Mouse (Mus musculus) limb, embryonic 13.5 days (tissue): ENCODE results near the gene P4ha3. TPM values are rescaled to one million over a fixed set of nuclear protein-coding genes. Genes with fewer than 3 reads are reported as not detected.
A peak's percentile ranks its signal among the peaks of the same experiment; 100 is the strongest.

ENCODE experiments used
- ATAC-seq: fragments of 200-750 bp; cut with Nextera tagmentation; 2 replicates; pipeline ENCODE4 v1.8.0; 2017; ENCODE audit warnings: low read depth, moderate number of reproducible peaks, moderate TSS enrichment; ENCODE audit not compliant: low FRiP score
- H3K27ac ChIP-seq: fragments of 300-500 bp; sonication (generic); 2 replicates; pipeline ENCODE4 v1.5.1; 2015; ENCODE audit warnings: inconsistent platforms, mild to moderate bottlenecking, moderate library complexity
- H3K27me3 ChIP-seq: fragments of 300-500 bp; sonication (generic); 2 replicates; pipeline ENCODE4 v1.6.1; 2015; ENCODE audit warnings: mild to moderate bottlenecking, inconsistent platforms
- H3K36me3 ChIP-seq: fragments of 300-500 bp; sonication (generic); 2 replicates; pipeline ENCODE4 v1.6.1; 2015; ENCODE audit warnings: inconsistent platforms, mild to moderate bottlenecking, moderate library complexity
- H3K4me1 ChIP-seq: fragments of 300-500 bp; sonication (generic); 2 replicates; pipeline ENCODE4 v1.6.1; 2015; ENCODE audit warnings: inconsistent platforms
- H3K4me2 ChIP-seq: fragments of 300-500 bp; sonication (generic); replicated peaks from 2 replicates; pipeline ENCODE4 v1.6.1; 2015; ENCODE audit warnings: inconsistent platforms, mild to moderate bottlenecking, moderate library complexity
- H3K4me3 ChIP-seq: fragments of 300-500 bp; sonication (generic); 2 replicates; pipeline ENCODE4 v1.5.1; 2015; ENCODE audit warnings: moderate library complexity, mild to moderate bottlenecking, inconsistent platforms
- H3K9ac ChIP-seq: fragments of 300-500 bp; sonication (generic); 2 replicates; pipeline ENCODE4 v1.6.1; 2015; ENCODE audit warnings: mild to moderate bottlenecking, inconsistent platforms
- H3K9me3 ChIP-seq: fragments of 300-500 bp; sonication (generic); 2 replicates; pipeline ENCODE4 v1.6.1; 2016; ENCODE audit warnings: inconsistent platforms
- WGBS: fragments of 180-500 bp; shearing (Covaris S2); methylation state at CpG from one replicate; pipeline ENCODE4 v1.1.7; 2015; 5-methylcytosine and 5-hydroxymethylcytosine counted together
- polyA plus RNA-seq: library from polyadenylated mRNA; unstranded; fragments of >200 nt; fragmentation: Nextera tagmentation; extraction: Ambion mirVana; gene quantifications from 2 replicates; pipeline ENCODE4 v1.2.1, GENCODE M21; 2015

P4ha3 gene
- polyA plus RNA-seq, 1 experiment from 2014 or later: 17.4 TPM

GRCm38 (mm10) chr7:100281596-100281995, 3.7 kb upstream of the P4ha3 start:
- Histone ChIP-seq H3K27me3 (peaks cover 6% of the 10 kb centered on the region; the same call in 1 of the 2 replicates), H3K27ac (no peak overlapping the region), H3K9ac (no peak overlapping the region), H3K36me3 (no peaks in the 10 kb centered on the region), H3K4me1 (peaks cover 30% of the 10 kb centered on the region), H3K4me3 (no peak overlapping the region), H3K9me3 (no peaks in the 10 kb centered on the region), H3K4me2 (no peak overlapping the region)
- no peak for ATAC-seq
- 61% methylated on average over 3 of the region's 3 CpGs for WGBS

GRCm38 (mm10) chr7:100283298-100283697, 2.0 kb upstream of the P4ha3 start:
- Histone ChIP-seq H3K4me1 (peaks cover 45% of the 10 kb centered on the region), H3K4me3 (no peak overlapping the region)

DNA sequence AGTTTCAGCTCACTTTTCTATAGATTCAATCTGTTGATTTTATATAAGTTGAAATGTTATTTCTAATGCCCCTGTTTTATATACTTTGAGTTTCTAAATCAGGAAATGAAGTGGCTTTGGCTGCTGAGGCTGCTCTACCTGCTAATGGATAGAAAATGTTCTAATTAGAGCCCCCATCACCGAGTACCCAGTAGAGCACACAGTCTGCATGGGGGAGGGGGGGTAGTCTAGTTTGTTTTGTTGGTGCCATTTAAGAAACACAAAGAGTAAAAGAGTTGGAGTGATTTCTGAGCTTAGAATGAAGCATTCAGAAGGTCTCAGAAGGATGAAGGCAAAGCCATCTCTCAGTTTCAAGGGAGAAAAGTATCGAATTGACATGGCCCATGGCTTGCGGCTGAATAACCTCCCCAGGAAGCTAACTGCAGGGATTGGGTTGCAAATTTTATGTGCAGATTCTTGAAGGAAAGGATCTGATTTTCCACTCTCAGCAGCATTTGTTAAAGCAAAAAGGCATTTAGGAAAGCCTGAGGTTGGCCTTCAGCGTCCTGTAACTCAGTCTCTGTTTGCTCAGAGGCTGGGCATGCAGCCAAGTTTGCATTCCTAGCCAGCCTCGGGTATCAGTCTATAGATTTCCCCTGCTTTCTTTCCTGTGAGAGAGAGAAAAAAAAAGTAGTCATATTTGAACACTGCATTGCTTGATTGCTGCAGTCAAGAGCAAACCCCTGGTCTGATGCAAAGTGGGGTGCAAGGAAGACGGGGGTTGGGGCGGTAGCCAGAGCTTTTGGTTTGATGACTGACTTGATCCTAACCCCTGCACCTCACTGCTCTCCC, 2.6 kb downstream of the P4ha3 start:
- Histone ChIP-seq H3K4me1 (peaks cover 59% of the 10 kb centered on the region), H3K9me3 (no peaks in the 10 kb centered on the region), H3K4me2 (peak overlapping the region; percentile 87), H3K4me3 (peak overlapping the region; percentile 21), H3K9ac (peak overlapping the region; percentile 50), H3K27ac (peak overlapping the region; percentile 99), H3K27me3 (peaks cover 6% of the 10 kb centered on the region; the same call in 1 of the 2 replicates), H3K36me3 (peaks cover 7% of the 10 kb centered on the region; the same call in 1 of the 2 replicates)
- ATAC-seq: peak; percentile 93
- WGBS: 4% methylated on average over 7 of the region's 7 CpGs

More at GRCm38 (mm10) chr7:100283298-100283697, 2.0 kb upstream of the P4ha3 start:
- H3K9me3 ChIP-seq: no peaks in the 10 kb centered on the region
- no peak overlapping the region for H3K9ac ChIP-seq
- ATAC-seq: no peak
- H3K27me3 ChIP-seq: peaks cover 6% of the 10 kb centered on the region; the same call in 1 of the 2 replicates
- 14% methylated on average over 3 of the region's 3 CpGs for WGBS
- H3K36me3 ChIP-seq: no peaks in the 10 kb centered on the region
- H3K4me2 ChIP-seq: no peak overlapping the region
- no peak overlapping the region for H3K27ac ChIP-seq

DNA sequence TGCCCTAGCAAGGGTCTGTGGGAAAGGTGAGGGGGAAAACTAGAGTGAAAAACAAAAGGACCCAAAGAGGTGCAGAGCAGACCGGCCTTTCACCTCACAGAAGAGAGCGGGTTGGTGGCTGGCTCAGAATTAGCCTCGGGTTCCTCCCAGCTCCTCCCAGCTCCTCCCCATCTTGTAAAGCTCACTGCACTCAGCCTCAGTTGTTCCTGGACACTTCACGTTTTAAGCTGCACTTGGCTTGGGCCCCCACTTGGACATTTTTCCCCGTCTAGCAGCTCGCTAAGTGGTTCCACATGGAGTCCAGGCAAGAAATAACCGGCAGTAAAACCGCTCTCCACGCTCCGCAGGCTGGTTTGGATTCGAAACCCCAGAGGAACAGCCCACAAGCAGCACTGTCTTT, 3.3 kb downstream of the P4ha3 start:
- H3K4me3 ChIP-seq: peak overlapping the region; percentile 21
- H3K9ac ChIP-seq: peak overlapping the region; percentile 50
- WGBS: 3% methylated on average over 11 of the region's 11 CpGs
- peak overlapping the region; percentile 87 for H3K4me2 ChIP-seq
- H3K36me3 ChIP-seq: peaks cover 14% of the 10 kb centered on the region
- H3K27ac ChIP-seq: peak overlapping the region; percentile 99
- H3K4me1 ChIP-seq: peaks cover 57% of the 10 kb centered on the region
- H3K27me3 ChIP-seq: peaks cover 6% of the 10 kb centered on the region; the same call in 1 of the 2 replicates
- no peaks in the 10 kb centered on the region for H3K9me3 ChIP-seq
- ATAC-seq: peak; percentile 86

GRCm38 (mm10) chr7:100293546-100293945, 8.2 kb downstream of the P4ha3 start:
- ATAC-seq: no peak
- H3K27ac ChIP-seq: no peak overlapping the region
- no peaks in the 10 kb centered on the region for H3K9me3 ChIP-seq
- no peak overlapping the region for H3K4me2 ChIP-seq
- no peaks in the 10 kb centered on the region for H3K27me3 ChIP-seq
- no peak overlapping the region for H3K9ac ChIP-seq
- peaks cover 45% of the 10 kb centered on the region for H3K36me3 ChIP-seq
- H3K4me1 ChIP-seq: peaks cover 29% of the 10 kb centered on the region
- no peak overlapping the region for H3K4me3 ChIP-seq
- 83% methylated on average over 8 of the region's 8 CpGs for WGBS

DNA sequence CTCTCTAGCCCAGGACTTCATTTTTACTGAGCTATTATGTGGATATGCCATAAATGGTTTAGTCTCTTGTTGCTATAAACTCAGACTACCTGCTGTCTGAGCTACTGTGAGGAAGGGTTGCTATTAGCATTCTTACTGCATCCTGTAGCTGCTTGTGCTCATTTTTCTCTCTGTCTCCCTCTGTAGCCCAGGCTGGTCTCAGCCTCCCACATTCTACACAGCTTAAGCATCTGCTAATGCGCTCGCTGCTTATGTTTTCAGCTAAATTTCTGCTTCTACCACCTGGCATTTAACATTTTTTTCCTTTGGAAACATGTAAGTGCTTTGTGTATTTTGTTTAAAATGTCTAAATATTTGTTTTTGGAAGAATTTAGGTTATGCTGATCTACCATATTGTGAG, 10.4 kb downstream of the P4ha3 start:
- H3K27me3 ChIP-seq: no peaks in the 10 kb centered on the region
- peaks cover 48% of the 10 kb centered on the region for H3K36me3 ChIP-seq
- H3K4me1 ChIP-seq: peaks cover 29% of the 10 kb centered on the region
- H3K4me3 ChIP-seq: no peak overlapping the region
- H3K27ac ChIP-seq: no peak overlapping the region
- no peak overlapping the region for H3K9ac ChIP-seq
- no peak for ATAC-seq
- no peak overlapping the region for H3K4me2 ChIP-seq
- 92% methylated on average over 2 of the region's 2 CpGs for WGBS
- no peaks in the 10 kb centered on the region for H3K9me3 ChIP-seq

- H3K36me3 ChIP-seq: peaks cover 50% of the 10 kb centered on the region
- H3K9me3 ChIP-seq: no peaks in the 10 kb centered on the region
- ATAC-seq: no peak
- H3K9ac ChIP-seq: no peak overlapping the region
- no peak overlapping the region for H3K4me3 ChIP-seq
- no peak overlapping the region for H3K4me2 ChIP-seq
- 57% methylated on average over 6 of the region's 6 CpGs for WGBS
- H3K27ac ChIP-seq: peak overlapping the region; percentile 72; the same call in 1 of the 2 replicates
- peaks cover 29% of the 10 kb centered on the region for H3K4me1 ChIP-seq
- no peaks in the 10 kb centered on the region for H3K27me3 ChIP-seq
Observed at GRCm38 (mm10) chr7:100296699-100297098, 11.4 kb downstream of the P4ha3 start.

DNA sequence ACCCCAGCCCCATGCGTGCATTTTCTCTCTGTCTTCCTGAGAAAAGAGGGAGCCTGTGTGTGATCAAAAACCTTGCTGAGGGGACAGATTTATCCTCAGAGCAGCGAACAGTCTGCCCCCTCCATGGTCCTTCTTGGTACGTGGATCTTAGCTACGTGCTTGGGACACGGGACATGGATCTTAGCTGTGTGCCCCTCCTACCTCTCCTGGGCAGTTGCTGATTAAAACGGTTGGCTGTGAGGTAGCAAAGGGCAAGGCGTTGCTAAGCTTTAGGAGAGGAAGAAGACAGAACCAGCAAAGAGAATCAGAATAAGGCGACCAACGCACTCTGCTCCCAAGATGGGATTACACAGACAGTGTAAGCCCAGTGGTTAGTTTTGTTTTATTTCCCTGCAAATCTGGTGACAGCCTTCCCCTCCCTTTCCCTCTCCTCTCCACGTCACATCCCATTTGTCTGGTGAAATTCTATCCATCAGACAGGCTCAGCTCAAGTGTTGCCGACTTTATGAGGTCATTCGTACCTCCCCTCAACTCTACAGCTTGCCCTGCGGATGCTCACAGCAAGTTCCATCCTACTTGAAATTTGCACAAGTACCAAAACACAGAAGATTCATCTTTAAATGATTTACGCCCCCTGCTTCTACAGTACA, 13.7 kb downstream of the P4ha3 start:
- Histone ChIP-seq H3K36me3 (peaks cover 41% of the 10 kb centered on the region), H3K4me1 (peaks cover 29% of the 10 kb centered on the region), H3K9ac (no peak overlapping the region), H3K27me3 (no peaks in the 10 kb centered on the region), H3K4me3 (no peak overlapping the region), H3K9me3 (no peaks in the 10 kb centered on the region), H3K27ac (peak overlapping the region; percentile 35; the same call in 1 of the 2 replicates), H3K4me2 (no peak overlapping the region)
- WGBS: 49% methylated on average over 14 of the region's 14 CpGs
- ATAC-seq: peak; percentile 33; the same call in 1 of the 2 replicates

DNA sequence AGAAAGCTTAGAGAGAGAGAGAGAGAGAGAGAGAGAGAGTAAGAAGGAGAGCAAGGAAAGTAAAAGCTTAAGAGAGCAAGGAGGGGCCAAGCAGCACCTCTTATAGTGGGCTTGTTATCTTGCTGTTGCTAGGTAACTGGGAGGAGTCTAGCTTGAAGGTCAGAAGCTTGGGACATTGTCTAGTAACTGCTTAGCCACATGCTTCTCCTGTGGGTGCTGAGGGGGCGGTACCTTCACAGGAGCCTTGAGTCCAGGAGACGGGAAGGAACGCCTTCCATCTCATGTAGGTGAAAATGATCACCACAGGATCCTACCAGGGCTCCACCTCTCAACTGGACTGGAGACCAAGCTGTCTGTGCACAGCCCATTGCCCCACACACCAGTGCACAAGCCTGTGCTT, 16.1 kb downstream of the P4ha3 start:
- Histone ChIP-seq H3K27ac (no peak overlapping the region), H3K36me3 (peaks cover 26% of the 10 kb centered on the region), H3K4me2 (no peak overlapping the region), H3K4me1 (peaks cover 29% of the 10 kb centered on the region), H3K27me3 (no peaks in the 10 kb centered on the region), H3K4me3 (no peak overlapping the region), H3K9me3 (no peaks in the 10 kb centered on the region), H3K9ac (no peak overlapping the region)
- no peak for ATAC-seq
- 77% methylated on average over 3 of the region's 3 CpGs for WGBS

DNA sequence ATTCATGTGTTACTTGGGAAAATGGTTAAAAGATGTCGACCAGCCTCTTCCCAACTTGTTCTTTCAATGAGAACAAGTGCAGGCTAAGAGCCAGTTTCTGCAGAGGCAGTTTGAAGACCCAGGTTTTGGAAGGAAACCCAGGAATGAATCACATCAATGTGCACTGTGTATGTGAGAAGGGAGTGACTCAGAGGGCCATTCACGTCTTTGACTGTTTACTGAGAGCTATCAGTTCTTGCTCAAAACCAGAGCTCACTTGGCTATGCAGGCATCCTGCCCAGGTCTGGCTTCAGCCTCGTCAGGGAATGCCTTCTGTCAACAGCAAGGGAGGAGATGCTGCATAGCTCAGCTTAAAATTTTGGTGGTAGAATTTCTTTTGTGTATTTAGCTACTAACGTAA, 17.0 kb downstream of the P4ha3 start:
- Histone ChIP-seq H3K4me1 (peaks cover 22% of the 10 kb centered on the region), H3K4me3 (no peak overlapping the region), H3K36me3 (peaks cover 21% of the 10 kb centered on the region), H3K27ac (peak overlapping the region; percentile 6; the same call in 1 of the 2 replicates), H3K9ac (no peak overlapping the region), H3K4me2 (no peak overlapping the region), H3K27me3 (no peaks in the 10 kb centered on the region), H3K9me3 (no peaks in the 10 kb centered on the region)
- 0 out of 2 replicates have a peak, but pooled peaks have one; percentile 20 for ATAC-seq
- whole genome bisulfite sequencing: 65% methylated on average over 4 of the region's 4 CpGs

GRCm38 (mm10) chr7:100305894-100306293, 20.6 kb downstream of the P4ha3 start:
- Histone ChIP-seq H3K27me3 (no peaks in the 10 kb centered on the region), H3K9me3 (no peaks in the 10 kb centered on the region), H3K36me3 (peaks cover 16% of the 10 kb centered on the region), H3K4me3 (no peak overlapping the region), H3K27ac (no peak overlapping the region), H3K4me1 (peaks cover 23% of the 10 kb centered on the region), H3K4me2 (no peak overlapping the region), H3K9ac (no peak overlapping the region)
- WGBS: 90% methylated on average over 9 of the region's 9 CpGs
- ATAC-seq: no peak
